Mouse (Mus musculus): ENCODE data around the gene Atp6v1g3. TPM values are rescaled to one million over a fixed set of nuclear protein-coding genes. Genes with fewer than 3 reads are reported as not detected.

Atp6v1g3 gene
- polyA plus RNA-seq, 2 experiments, result 0.06 TPM; not detected in 1

DNA sequence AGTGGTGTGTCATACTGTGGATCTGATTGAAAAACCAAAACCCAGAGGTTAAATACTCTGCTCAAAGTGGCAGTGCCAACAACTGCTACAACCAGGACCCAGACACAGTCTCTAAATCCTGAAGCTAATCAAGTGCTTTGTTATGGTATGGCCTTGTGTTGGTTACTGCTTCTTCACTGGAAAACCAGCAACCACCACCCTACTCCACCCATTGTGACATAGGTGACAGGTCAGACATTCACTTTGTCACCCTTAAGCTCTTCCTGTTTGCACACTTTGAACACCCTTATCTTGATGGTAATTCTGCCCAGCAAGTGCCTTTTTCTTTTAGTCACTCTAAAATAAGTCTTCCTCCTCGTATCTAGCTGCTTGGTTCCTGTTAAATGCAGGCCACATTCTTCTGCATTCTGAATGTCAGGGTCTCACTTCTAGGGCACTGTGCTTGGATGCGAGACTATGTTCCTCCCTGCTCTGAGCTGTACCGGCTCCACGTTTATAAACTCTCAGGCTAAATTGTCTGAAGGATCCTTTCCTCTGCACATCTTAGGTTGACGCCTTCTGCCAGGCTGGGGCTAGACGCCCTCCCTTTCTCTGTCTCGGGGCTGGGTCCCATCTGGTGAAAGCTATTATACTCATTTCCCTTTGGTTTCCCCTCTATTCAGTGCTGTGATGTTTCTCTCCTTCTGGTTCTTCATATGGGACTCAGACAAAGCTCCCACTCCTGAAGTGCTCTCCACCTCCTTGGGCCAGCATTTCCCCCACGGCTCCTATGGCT is 30.8 kb downstream of the Atp6v1g3 start:
- WGBS, result 63% methylated on average over 8 of the region's 8 CpGs

DNA sequence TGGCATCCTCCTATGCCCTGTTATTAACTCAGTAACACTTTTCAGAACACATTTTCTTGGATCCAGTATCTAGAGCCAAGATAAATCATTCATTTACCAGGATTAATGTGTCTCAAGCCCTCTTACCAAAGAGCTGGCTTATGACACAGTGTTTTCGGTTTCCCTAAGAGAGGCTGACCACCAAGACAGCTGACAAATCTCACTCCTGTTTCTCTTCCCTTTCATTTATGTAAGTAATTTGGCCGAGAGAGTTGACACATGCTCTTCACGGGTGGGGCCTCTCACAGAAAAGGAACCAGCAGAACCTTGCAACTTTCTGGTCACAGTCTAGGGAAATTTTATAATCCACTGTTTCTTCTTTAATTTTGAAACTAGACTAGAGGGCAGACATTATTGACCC is 49.1 kb downstream of the Atp6v1g3 start:
- no peak overlapping the region for H3K4me2 ChIP-seq (replicated peaks; ENCODE audit: low read depth, low read length, severe bottlenecking)
- H3K27ac ChIP-seq (replicated peaks; ENCODE audit: low read depth, low read length), result no peak overlapping the region
- 70% methylated on average over 3 of the region's 3 CpGs for WGBS
- no peaks in the 10 kb centered on the region for H3K27me3 ChIP-seq (ENCODE audit: control insufficient read depth, insufficient read depth, low read length)
- no peak for DNase-seq (ENCODE audit: low spot score)
- H3K4me1 ChIP-seq (ENCODE audit: control insufficient read depth, insufficient read depth, low read length), result no peaks in the 10 kb centered on the region
- H3K9me3 ChIP-seq (ENCODE audit: control insufficient read depth, low read length), result no peaks in the 10 kb centered on the region
- H3K36me3 ChIP-seq (ENCODE audit: control insufficient read depth, insufficient read depth, low read length), result no peaks in the 10 kb centered on the region
- ATAC-seq (ENCODE audit: low FRiP score, low read depth), result no peak
- no peak for TF ChIP-seq POLR2A (IDR thresholded peaks at IDR 0.05; ENCODE audit: borderline replicate concordance, extremely low read depth, insufficient read depth, insufficient read length)
- no peak overlapping the region for H3K9ac ChIP-seq (ENCODE audit: low read depth, low read length, severe bottlenecking)
- no peak overlapping the region for H3K4me3 ChIP-seq (replicated peaks; ENCODE audit: low read length)

More for the DNA sequence above, 30.8 kb downstream of the Atp6v1g3 start:
- Histone ChIP-seq H3K4me3 (replicated peaks; ENCODE audit: low read length) (no peak overlapping the region), H3K4me1 (ENCODE audit: control insufficient read depth, insufficient read depth, low read length) (no peaks in the 10 kb centered on the region), H3K9ac (ENCODE audit: low read depth, low read length, severe bottlenecking) (no peak overlapping the region), H3K27me3 (ENCODE audit: control insufficient read depth, insufficient read depth, low read length) (no peaks in the 10 kb centered on the region), H3K27ac (replicated peaks; ENCODE audit: low read depth, low read length) (no peak overlapping the region), H3K4me2 (replicated peaks; ENCODE audit: low read depth, low read length, severe bottlenecking) (no peak overlapping the region), H3K9me3 (ENCODE audit: control insufficient read depth, low read length) (no peaks in the 10 kb centered on the region), H3K36me3 (ENCODE audit: control insufficient read depth, insufficient read depth, low read length) (no peaks in the 10 kb centered on the region)
- no peak for TF ChIP-seq POLR2A (IDR thresholded peaks at IDR 0.05; ENCODE audit: borderline replicate concordance, extremely low read depth, insufficient read depth, insufficient read length)
- no peak for DNase-seq (ENCODE audit: low spot score)
- ATAC-seq (ENCODE audit: low FRiP score, low read depth), result no peak

DNA sequence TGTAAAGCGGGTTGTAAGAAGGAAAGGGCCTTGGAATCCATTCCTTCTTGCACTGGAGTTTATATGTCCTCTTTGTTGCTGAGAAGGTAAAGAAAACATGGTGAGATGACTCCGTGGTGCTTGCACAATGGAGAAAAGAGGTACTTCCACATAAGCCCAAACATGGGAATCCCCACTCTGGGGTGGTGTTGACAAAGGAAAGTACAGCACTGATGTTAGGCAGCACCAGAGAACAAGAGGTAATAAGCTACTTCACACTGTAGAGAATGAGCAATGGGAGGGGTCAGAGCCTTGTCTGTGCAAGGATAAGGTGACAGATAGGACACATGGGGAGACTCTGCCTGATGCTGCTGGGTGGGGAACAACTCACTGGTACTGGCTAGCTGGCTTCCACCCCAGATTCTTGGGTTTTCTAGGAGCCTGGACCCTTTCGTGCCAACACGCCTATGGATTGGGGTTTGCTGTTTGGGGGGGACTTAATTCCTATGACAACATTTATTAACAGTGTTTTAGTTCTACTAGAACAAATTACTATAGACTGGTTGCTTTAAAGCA is 49.6 kb downstream of the Atp6v1g3 start:
- ATAC-seq (ENCODE audit: low FRiP score, low read depth) (no peak), DNase-seq (ENCODE audit: low spot score) (no peak)
- Histone ChIP-seq H3K36me3 (ENCODE audit: control insufficient read depth, insufficient read depth, low read length) (no peaks in the 10 kb centered on the region), H3K4me2 (replicated peaks; ENCODE audit: low read depth, low read length, severe bottlenecking) (no peak overlapping the region), H3K27me3 (ENCODE audit: control insufficient read depth, insufficient read depth, low read length) (no peaks in the 10 kb centered on the region), H3K4me3 (replicated peaks; ENCODE audit: low read length) (no peak overlapping the region), H3K9ac (ENCODE audit: low read depth, low read length, severe bottlenecking) (no peak overlapping the region), H3K4me1 (ENCODE audit: control insufficient read depth, insufficient read depth, low read length) (no peaks in the 10 kb centered on the region), H3K9me3 (ENCODE audit: control insufficient read depth, low read length) (no peaks in the 10 kb centered on the region), H3K27ac (replicated peaks; ENCODE audit: low read depth, low read length) (no peak overlapping the region)
- TF ChIP-seq POLR2A (IDR thresholded peaks at IDR 0.05; ENCODE audit: borderline replicate concordance, extremely low read depth, insufficient read depth, insufficient read length), result no peak
- 81% methylated on average over 4 of the region's 4 CpGs for WGBS

DNA sequence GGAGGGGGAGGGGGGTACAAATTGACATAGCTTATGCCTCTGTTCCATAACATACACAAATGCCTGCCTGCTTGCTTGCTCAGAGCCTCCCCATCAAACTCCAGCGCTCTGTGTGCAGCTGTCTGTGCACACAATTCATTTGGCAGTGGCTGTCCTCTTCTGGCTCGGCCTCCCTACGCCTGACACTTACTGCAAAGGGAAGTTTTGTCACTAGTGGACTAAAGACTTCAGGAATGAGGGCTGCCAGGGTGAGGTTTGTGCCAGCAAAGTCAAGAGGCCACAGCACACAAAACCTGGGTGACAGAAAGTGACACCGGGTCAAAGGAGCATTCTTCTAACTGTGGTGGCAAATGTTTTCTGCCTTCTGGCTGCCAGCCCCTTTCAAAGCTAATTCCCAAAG is 52.6 kb downstream of the Atp6v1g3 start:
- Histone ChIP-seq H3K27ac (replicated peaks; ENCODE audit: low read depth, low read length) (no peak overlapping the region), H3K9me3 (ENCODE audit: control insufficient read depth, low read length) (no peaks in the 10 kb centered on the region), H3K27me3 (ENCODE audit: control insufficient read depth, insufficient read depth, low read length) (no peaks in the 10 kb centered on the region), H3K9ac (ENCODE audit: low read depth, low read length, severe bottlenecking) (no peak overlapping the region), H3K4me3 (replicated peaks; ENCODE audit: low read length) (no peak overlapping the region), H3K4me1 (ENCODE audit: control insufficient read depth, insufficient read depth, low read length) (no peaks in the 10 kb centered on the region), H3K4me2 (replicated peaks; ENCODE audit: low read depth, low read length, severe bottlenecking) (no peak overlapping the region), H3K36me3 (ENCODE audit: control insufficient read depth, insufficient read depth, low read length) (no peaks in the 10 kb centered on the region)
- no peak for TF ChIP-seq POLR2A (IDR thresholded peaks at IDR 0.05; ENCODE audit: borderline replicate concordance, extremely low read depth, insufficient read depth, insufficient read length)
- no peak for DNase-seq (ENCODE audit: low spot score)
- WGBS, result 51% methylated on average over 4 of the region's 4 CpGs
- no peak for ATAC-seq (ENCODE audit: low FRiP score, low read depth)

DNA sequence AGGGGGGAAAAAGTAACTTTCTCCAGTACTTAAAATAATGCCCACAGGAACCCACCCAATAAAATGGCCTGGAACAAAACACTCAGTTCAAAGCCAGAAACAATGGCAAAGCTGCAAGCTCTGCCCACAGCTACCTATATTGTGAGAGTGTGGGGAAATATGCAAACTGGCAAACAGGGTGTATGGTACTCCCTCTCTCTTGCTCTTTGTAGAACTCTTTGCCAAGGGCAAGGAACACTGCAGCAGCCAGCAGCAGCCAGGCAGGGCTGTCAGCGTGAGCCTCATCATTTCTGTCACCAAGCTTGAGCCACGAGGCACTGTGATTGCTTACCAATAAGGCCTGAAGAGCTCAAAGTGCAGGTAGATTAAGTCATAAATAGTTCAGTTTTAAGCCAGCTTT is 53.0 kb downstream of the Atp6v1g3 start:
- no peak for DNase-seq (ENCODE audit: low spot score)
- TF ChIP-seq POLR2A (IDR thresholded peaks at IDR 0.05; ENCODE audit: borderline replicate concordance, extremely low read depth, insufficient read depth, insufficient read length), result no peak
- no peak overlapping the region for H3K27ac ChIP-seq (replicated peaks; ENCODE audit: low read depth, low read length)
- WGBS, result 21% methylated on average over 2 of the region's 2 CpGs
- H3K4me1 ChIP-seq (ENCODE audit: control insufficient read depth, insufficient read depth, low read length), result no peaks in the 10 kb centered on the region
- H3K9me3 ChIP-seq (ENCODE audit: control insufficient read depth, low read length), result no peaks in the 10 kb centered on the region
- no peak overlapping the region for H3K9ac ChIP-seq (ENCODE audit: low read depth, low read length, severe bottlenecking)
- H3K4me2 ChIP-seq (replicated peaks; ENCODE audit: low read depth, low read length, severe bottlenecking), result no peak overlapping the region
- no peaks in the 10 kb centered on the region for H3K36me3 ChIP-seq (ENCODE audit: control insufficient read depth, insufficient read depth, low read length)
- no peak overlapping the region for H3K4me3 ChIP-seq (replicated peaks; ENCODE audit: low read length)
- H3K27me3 ChIP-seq (ENCODE audit: control insufficient read depth, insufficient read depth, low read length), result no peaks in the 10 kb centered on the region
- no peak for ATAC-seq (ENCODE audit: low FRiP score, low read depth)

Measured in limb, embryonic 14.5 days (tissue).